Mouse (Mus musculus): ENCODE data around the gene Tmem95.

- no peak for TF ChIP-seq CTCF (IDR thresholded peaks at IDR 0.05; ENCODE audit: insufficient read depth, low read depth, low read length)
- no peak for TF ChIP-seq POLR2A (IDR thresholded peaks at IDR 0.05; ENCODE audit: insufficient read depth, low read depth, low read length)
Observed at GRCm38 (mm10) chr11:69902972-69903371, 25.2 kb upstream of the Tmem95 start.

All from olfactory bulb, adult 2 months (tissue).